Mouse (Mus musculus) inflammation-experienced regulatory T-cells, adult 6 months (primary cell): ENCODE measurements around the gene Tmem50a. TPM values are rescaled to one million over a fixed set of nuclear protein-coding genes. Genes with fewer than 3 reads are reported as not detected.

ENCODE experiments used
- polyA plus RNA-seq, 3 experiments: library from polyadenylated mRNA; unstranded; fragments of 100-300 nt; shearing (Covaris generic); gene quantifications; one replicate each; pipeline ENCODE4 v1.2.1; 2017

Gene Tmem50a
- polyA plus RNA-seq, 3 experiments from 2014 or later, result 542 to 558 (median 542) TPM

Other genes starting within 250 kb of the Tmem50a start
- 1 to 10 TPM in 2 of 3 experiments, under 1 TPM in 1; 0.90 to 1.9 (median 1.1) TPM for gene Man1c1, start 210.7 kb downstream of the Tmem50a start, polyA plus RNA-seq
- gene Ldlrap1, start 147.0 kb downstream of the Tmem50a start, polyA plus RNA-seq, result 10 to 100 TPM; 14.2 to 31.3 (median 24.4) TPM
- 1 to 10 TPM; 3.4 to 5.5 (median 5.4) TPM for gene Maco1, start 61.7 kb downstream of the Tmem50a start, polyA plus RNA-seq
- gene Rhd, start 50.5 kb downstream of the Tmem50a start, polyA plus RNA-seq, result under 1 TPM in 2 of 3 experiments, not detected in 1; 0.31 to 0.36 TPM
- gene Rsrp1, start 8.6 kb upstream of the Tmem50a start, polyA plus RNA-seq, result 100 to 1,000 TPM; 184 to 307 (median 297) TPM
- gene Syf2, start 15.9 kb upstream of the Tmem50a start, polyA plus RNA-seq, result 100 to 1,000 TPM; 206 to 224 (median 212) TPM
- 10 to 100 TPM in 2 of 3 experiments, 1 to 10 TPM in 1; 9.2 to 26.5 (median 11.1) TPM for gene Runx3, start 205.6 kb upstream of the Tmem50a start, polyA plus RNA-seq